Mouse (Mus musculus) intestine, embryonic 15.5 days (tissue): ENCODE data around the gene Stap2. TPM values are rescaled to one million over a fixed set of nuclear protein-coding genes. Genes with fewer than 3 reads are reported as not detected.

ENCODE experiments used
- ATAC-seq: fragments of 200-750 bp; cut with Nextera tagmentation; 2 replicates; pipeline ENCODE4 v1.8.0; 2017; ENCODE audit warnings: moderate TSS enrichment, moderate library complexity
- H3K27ac ChIP-seq: fragments of 300-500 bp; sonication (generic); 2 replicates; pipeline ENCODE4 v1.5.1; 2015; ENCODE audit warnings: mild to moderate bottlenecking, inconsistent platforms
- H3K27me3 ChIP-seq: fragments of 300-500 bp; sonication (generic); replicated peaks from 2 replicates; pipeline ENCODE4 v1.6.1; 2015; ENCODE audit warnings: inconsistent platforms
- H3K36me3 ChIP-seq: fragments of 300-500 bp; sonication (generic); 2 replicates; pipeline ENCODE4 v1.6.1; 2015; ENCODE audit warnings: inconsistent platforms
- H3K4me1 ChIP-seq: fragments of 300-500 bp; sonication (generic); replicated peaks from 2 replicates; pipeline ENCODE4 v1.6.1; 2015; ENCODE audit warnings: inconsistent platforms
- H3K4me2 ChIP-seq: fragments of 300-500 bp; sonication (generic); replicated peaks from 2 replicates; pipeline ENCODE4 v1.6.1; 2015; ENCODE audit warnings: mild to moderate bottlenecking, inconsistent platforms
- H3K4me3 ChIP-seq: fragments of 300-500 bp; sonication (generic); replicated peaks from 2 replicates; pipeline ENCODE4 v1.5.1; 2015; ENCODE audit warnings: inconsistent platforms
- H3K9ac ChIP-seq: fragments of 300-500 bp; sonication (generic); 2 replicates; pipeline ENCODE4 v1.6.1; 2015; ENCODE audit warnings: inconsistent platforms
- H3K9me3 ChIP-seq: fragments of 300-500 bp; sonication (generic); 2 replicates; pipeline ENCODE4 v1.6.1; 2016; ENCODE audit warnings: inconsistent platforms
- WGBS: fragments of 180-500 bp; shearing (Covaris S2); methylation state at CpG from one replicate; pipeline ENCODE4 v1.1.7; 2015; 5-methylcytosine and 5-hydroxymethylcytosine counted together
- polyA plus RNA-seq: library from polyadenylated mRNA; unstranded; fragments of >200 nt; fragmentation: Nextera tagmentation; extraction: Ambion mirVana; gene quantifications from 2 replicates; pipeline ENCODE4 v1.2.1, GENCODE M21; 2015

The Stap2 gene
- polyA plus RNA-seq, 1 experiment from 2014 or later: 40.3 TPM

DNA sequence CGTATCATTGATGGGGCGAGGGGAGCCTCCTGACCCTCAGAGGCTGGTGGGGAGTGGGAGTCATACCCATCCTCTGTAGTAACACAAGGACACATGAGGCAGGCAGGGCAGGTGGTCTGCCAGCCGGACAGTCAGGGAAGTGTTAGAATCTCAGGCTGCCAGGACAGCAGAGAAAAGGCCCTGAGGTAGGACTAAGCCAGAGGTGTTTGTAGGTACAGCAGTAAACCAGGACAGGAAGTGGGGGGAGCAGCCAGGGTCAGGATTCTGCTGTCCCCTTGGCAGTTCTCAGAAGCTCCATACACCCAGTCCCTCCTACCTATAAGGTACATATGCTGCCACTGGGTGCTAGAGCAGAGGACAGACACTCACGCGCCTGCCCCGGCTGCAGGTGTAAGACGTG lies 43.8 kb downstream of the Stap2 start:
- WGBS: 96% methylated on average over 7 of the region's 7 CpGs
- Histone ChIP-seq H3K27ac (no peak overlapping the region), H3K9ac (no peak overlapping the region), H3K4me2 (no peak overlapping the region), H3K4me1 (peaks cover 25% of the 10 kb centered on the region), H3K9me3 (no peaks in the 10 kb centered on the region), H3K27me3 (no peaks in the 10 kb centered on the region), H3K36me3 (peaks cover 28% of the 10 kb centered on the region), H3K4me3 (no peak overlapping the region)
- ATAC-seq: no peak

- H3K9me3 ChIP-seq: no peaks in the 10 kb centered on the region
- no peaks in the 10 kb centered on the region for H3K27me3 ChIP-seq
- ATAC-seq: no peak
- H3K36me3 ChIP-seq: peaks cover 23% of the 10 kb centered on the region
- peaks cover 32% of the 10 kb centered on the region for H3K4me1 ChIP-seq
- H3K27ac ChIP-seq: no peak overlapping the region
- H3K9ac ChIP-seq: no peak overlapping the region
- H3K4me2 ChIP-seq: no peak overlapping the region
- no peak overlapping the region for H3K4me3 ChIP-seq
These were observed 44.6 kb downstream of the Stap2 start for GRCm38 (mm10) chr17:55960791-55961190.

GRCm38 (mm10) chr17:55959946-55960740 lies 45.2 kb downstream of the Stap2 start:
- H3K4me1 ChIP-seq: peaks cover 32% of the 10 kb centered on the region
- H3K9ac ChIP-seq: 0 out of 2 replicates have a peak overlapping the region, but pooled peaks have one; percentile 62
- no peaks in the 10 kb centered on the region for H3K9me3 ChIP-seq
- no peak for ATAC-seq
- peak overlapping the region; percentile 63 for H3K4me2 ChIP-seq
- 69% methylated on average over 10 of the region's 10 CpGs for WGBS
- H3K36me3 ChIP-seq: peaks cover 23% of the 10 kb centered on the region
- H3K27ac ChIP-seq: no peak overlapping the region
- 0 out of 2 replicates have a peak, but pooled peaks cover under 1% of the 10 kb centered on the region for H3K27me3 ChIP-seq
- peak overlapping the region; percentile 55; the same call in 1 of the 2 replicates for H3K4me3 ChIP-seq

GRCm38 (mm10) chr17:55958918-55959728 lies 46.3 kb downstream of the Stap2 start, which contains the start of gene Yju2:
Gene Yju2, plus strand, starts transcription at chr17:55959099.
- peaks cover 14% of the 10 kb centered on the region; the same call in 1 of the 2 replicates for H3K36me3 ChIP-seq
- under 1% methylated on average over 46 of the region's 46 CpGs for WGBS

GRCm38 (mm10) chr17:55958584-55958886 lies 46.8 kb downstream of the Stap2 start:
- ATAC-seq: no peak
- WGBS: 33% methylated on average over 2 of the region's 2 CpGs
- Histone ChIP-seq H3K27ac (peak overlapping the region; percentile 44; the same call in 1 of the 2 replicates), H3K9ac (peak overlapping the region; percentile 46), H3K4me3 (peak overlapping the region; percentile 55), H3K27me3 (peaks cover 11% of the 10 kb centered on the region; the same call in 1 of the 2 replicates), H3K4me2 (peak overlapping the region; percentile 78), H3K36me3 (peaks cover 14% of the 10 kb centered on the region; the same call in 1 of the 2 replicates), H3K9me3 (no peaks in the 10 kb centered on the region), H3K4me1 (peaks cover 32% of the 10 kb centered on the region)

More at GRCm38 (mm10) chr17:55958918-55959728, 46.3 kb downstream of the Stap2 start, which contains the start of gene Yju2:
- Histone ChIP-seq H3K9me3 (no peaks in the 10 kb centered on the region), H3K4me1 (peaks cover 32% of the 10 kb centered on the region), H3K9ac (peak within 1 kb of the TSS; percentile 62), H3K4me3 (peak within 1 kb of the TSS; percentile 55), H3K4me2 (peak within 1 kb of the TSS; percentile 78), H3K27ac (peak within 1 kb of the TSS; percentile 99), H3K27me3 (peaks cover 11% of the 10 kb centered on the region; the same call in 1 of the 2 replicates)
- peak; percentile 92 for ATAC-seq

GRCm38 (mm10) chr17:55957726-55958583 lies 47.4 kb downstream of the Stap2 start:
- Histone ChIP-seq H3K9ac (peak overlapping the region; percentile 46), H3K27ac (peak overlapping the region; percentile 44; the same call in 1 of the 2 replicates), H3K4me3 (peak overlapping the region; percentile 55), H3K27me3 (peaks cover 11% of the 10 kb centered on the region; the same call in 1 of the 2 replicates), H3K4me2 (peak overlapping the region; percentile 78), H3K9me3 (no peaks in the 10 kb centered on the region), H3K36me3 (peaks cover 14% of the 10 kb centered on the region; the same call in 1 of the 2 replicates), H3K4me1 (peaks cover 28% of the 10 kb centered on the region)
- 73% methylated on average over 13 of the region's 13 CpGs for WGBS
- no peak for ATAC-seq

DNA sequence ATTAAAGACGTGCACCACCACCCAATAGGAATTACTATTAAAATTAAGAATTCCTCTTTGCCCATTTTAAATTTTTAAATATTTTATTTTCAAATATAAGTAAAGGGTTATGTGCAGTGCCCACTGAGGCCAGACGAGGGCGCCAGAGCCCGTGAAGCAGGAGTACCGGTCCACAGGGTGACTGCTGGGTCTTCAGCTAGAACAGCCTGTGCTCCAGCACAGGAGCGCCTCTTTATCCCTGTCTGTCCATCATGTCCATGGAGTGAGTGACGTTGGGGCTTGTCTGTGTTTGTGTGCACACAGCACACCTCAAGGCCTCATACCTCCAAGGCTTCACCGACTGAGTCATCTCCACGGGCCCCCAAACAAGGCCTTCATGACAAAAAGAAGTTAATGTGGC lies 48.2 kb downstream of the Stap2 start:
- no peaks in the 10 kb centered on the region for H3K9me3 ChIP-seq
- ATAC-seq: 0 out of 2 replicates have a peak, but pooled peaks have one; percentile 18
- no peak overlapping the region for H3K4me2 ChIP-seq
- H3K4me1 ChIP-seq: peaks cover 28% of the 10 kb centered on the region
- peaks cover 12% of the 10 kb centered on the region; the same call in 1 of the 2 replicates for H3K36me3 ChIP-seq
- no peak overlapping the region for H3K9ac ChIP-seq
- H3K27ac ChIP-seq: no peak overlapping the region
- H3K27me3 ChIP-seq: peaks cover 11% of the 10 kb centered on the region; the same call in 1 of the 2 replicates
- H3K4me3 ChIP-seq: no peak overlapping the region
- WGBS: 15% methylated on average over 9 of the region's 9 CpGs

DNA sequence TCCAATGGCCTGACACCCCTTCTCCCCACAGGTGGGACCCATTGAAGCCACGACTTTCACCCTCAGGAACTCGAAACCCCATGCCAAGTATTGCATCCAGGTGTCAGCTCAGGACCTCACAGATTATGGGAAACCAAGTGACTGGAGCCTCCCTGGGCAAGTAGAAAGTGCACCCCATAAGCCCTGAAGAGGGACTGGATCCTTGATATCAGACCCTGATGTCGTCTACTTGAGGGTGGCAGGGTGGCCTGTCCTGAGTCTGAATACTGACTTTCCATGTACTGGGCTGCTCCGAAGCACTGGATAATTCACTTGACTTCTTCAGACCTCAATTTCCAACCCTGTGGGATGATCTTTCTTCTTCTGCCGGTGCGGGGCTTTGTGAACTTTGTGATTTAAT lies 48.8 kb downstream of the Stap2 start:
- H3K4me3 ChIP-seq: peak overlapping the region; percentile 50
- 0 out of 2 replicates have a peak, but pooled peaks have one; percentile 0 for ATAC-seq
- 36% methylated on average over 6 of the region's 6 CpGs for WGBS
- H3K9me3 ChIP-seq: no peaks in the 10 kb centered on the region
- no peak overlapping the region for H3K27ac ChIP-seq
- H3K4me1 ChIP-seq: peaks cover 28% of the 10 kb centered on the region
- H3K9ac ChIP-seq: peak overlapping the region; percentile 37; the same call in 1 of the 2 replicates
- H3K4me2 ChIP-seq: peak overlapping the region; percentile 82
- peaks cover 8% of the 10 kb centered on the region; the same call in 1 of the 2 replicates for H3K36me3 ChIP-seq
- peaks cover 11% of the 10 kb centered on the region; the same call in 1 of the 2 replicates for H3K27me3 ChIP-seq

DNA sequence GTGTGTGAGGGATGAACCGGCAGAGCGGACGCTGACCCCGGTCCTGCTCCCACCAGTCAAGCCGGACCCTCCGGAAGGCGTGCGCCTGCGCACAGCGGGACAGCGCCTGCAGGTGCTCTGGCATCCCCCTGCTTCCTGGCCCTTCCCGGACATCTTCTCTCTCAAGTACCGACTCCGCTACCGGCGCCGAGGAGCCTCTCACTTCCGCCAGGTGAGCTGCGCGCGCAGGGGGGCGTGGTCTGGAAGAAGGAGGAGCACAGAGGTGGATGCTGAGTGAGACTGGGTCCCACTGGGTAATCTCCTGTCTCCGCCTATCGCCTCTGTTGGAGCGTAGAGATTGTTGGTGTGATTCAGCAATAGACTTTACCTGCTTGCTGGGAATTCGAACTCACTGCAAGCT lies 49.3 kb downstream of the Stap2 start:
- Histone ChIP-seq H3K4me1 (peaks cover 28% of the 10 kb centered on the region), H3K4me2 (peak overlapping the region; percentile 82), H3K9me3 (no peaks in the 10 kb centered on the region), H3K9ac (peak overlapping the region; percentile 37; the same call in 1 of the 2 replicates), H3K27me3 (peaks cover 11% of the 10 kb centered on the region; the same call in 1 of the 2 replicates), H3K27ac (no peak overlapping the region), H3K36me3 (peaks cover 4% of the 10 kb centered on the region; the same call in 1 of the 2 replicates), H3K4me3 (peak overlapping the region; percentile 50)
- WGBS: 1% methylated on average over 26 of the region's 26 CpGs
- peak; percentile 58 for ATAC-seq

DNA sequence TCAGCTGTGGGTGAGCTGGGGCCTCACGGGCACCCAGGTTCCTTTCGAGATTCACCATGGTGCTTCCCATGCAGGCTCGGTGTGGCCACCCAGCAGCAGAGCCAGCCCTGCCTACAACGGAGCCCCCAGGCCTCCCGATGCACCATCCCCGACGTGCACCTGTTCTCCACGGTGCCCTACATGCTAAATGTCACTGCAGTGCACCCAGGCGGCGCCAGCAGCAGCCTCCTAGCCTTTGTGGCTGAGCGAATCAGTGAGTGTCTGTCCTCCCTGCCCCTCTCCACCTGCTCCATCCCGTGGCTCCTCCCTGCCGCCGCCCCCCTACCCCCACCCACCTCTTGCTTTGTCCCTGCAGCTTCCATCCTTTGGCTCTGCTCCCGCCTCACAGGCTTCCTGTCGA lies 51.2 kb downstream of the Stap2 start:
- Histone ChIP-seq H3K4me2 (no peak overlapping the region), H3K27me3 (peaks cover 11% of the 10 kb centered on the region; the same call in 1 of the 2 replicates), H3K36me3 (no peaks in the 10 kb centered on the region), H3K9ac (no peak overlapping the region), H3K27ac (no peak overlapping the region), H3K4me3 (no peak overlapping the region), H3K4me1 (peaks cover 23% of the 10 kb centered on the region), H3K9me3 (no peaks in the 10 kb centered on the region)
- 46% methylated on average over 16 of the region's 16 CpGs for WGBS
- no peak for ATAC-seq

DNA sequence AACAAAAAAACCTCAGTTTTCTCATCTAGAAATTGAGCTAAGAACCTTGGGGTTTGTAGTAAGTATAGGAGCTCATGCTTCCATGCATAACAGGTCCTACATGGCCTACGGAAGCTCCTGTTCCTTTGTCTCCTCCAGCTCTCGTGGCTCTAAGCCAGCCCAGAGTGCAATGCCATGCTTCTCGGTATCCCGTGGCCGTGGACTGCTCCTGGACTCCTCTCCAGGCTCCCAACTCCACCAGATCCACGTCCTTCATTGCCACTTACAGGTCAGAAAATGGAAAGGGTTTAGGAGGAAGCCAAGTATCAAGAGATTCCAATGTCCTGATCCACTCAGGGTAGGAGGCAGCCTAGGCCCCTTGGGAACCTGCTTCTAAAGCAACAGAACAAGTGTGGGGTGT lies 51.6 kb downstream of the Stap2 start:
- ATAC-seq: no peak
- Histone ChIP-seq H3K9ac (no peak overlapping the region), H3K9me3 (no peaks in the 10 kb centered on the region), H3K4me1 (peaks cover 23% of the 10 kb centered on the region), H3K27ac (no peak overlapping the region), H3K27me3 (peaks cover 11% of the 10 kb centered on the region; the same call in 1 of the 2 replicates), H3K4me2 (no peak overlapping the region), H3K4me3 (no peak overlapping the region), H3K36me3 (no peaks in the 10 kb centered on the region)
- 77% methylated on average over 6 of the region's 6 CpGs for WGBS
